Mouse (Mus musculus) lung, postnatal 25 days (tissue): ENCODE data around the gene Cts7.

ENCODE experiments used
- DNase-seq: peaks from one replicate; pipeline ENCODE4 v3.0.0; 2022; ENCODE audit warnings: low spot score

The Cts7 gene

GRCm38 (mm10) chr13:61358097-61358496, at the start of gene Cts7:
Cts7 (minus strand) TSS chr13:61358197.
- no peak for DNase-seq
